Mouse (Mus musculus): ENCODE measurements around the gene Sema3f. TPM values are rescaled to one million over a fixed set of nuclear protein-coding genes. Genes with fewer than 3 reads are reported as not detected.

Gene Sema3f
- polyA plus RNA-seq (2014; fragmentation: Nextera tagmentation; extraction: Ambion mirVana): 4.6 and 6.2 TPM in 2 replicates

DNA sequence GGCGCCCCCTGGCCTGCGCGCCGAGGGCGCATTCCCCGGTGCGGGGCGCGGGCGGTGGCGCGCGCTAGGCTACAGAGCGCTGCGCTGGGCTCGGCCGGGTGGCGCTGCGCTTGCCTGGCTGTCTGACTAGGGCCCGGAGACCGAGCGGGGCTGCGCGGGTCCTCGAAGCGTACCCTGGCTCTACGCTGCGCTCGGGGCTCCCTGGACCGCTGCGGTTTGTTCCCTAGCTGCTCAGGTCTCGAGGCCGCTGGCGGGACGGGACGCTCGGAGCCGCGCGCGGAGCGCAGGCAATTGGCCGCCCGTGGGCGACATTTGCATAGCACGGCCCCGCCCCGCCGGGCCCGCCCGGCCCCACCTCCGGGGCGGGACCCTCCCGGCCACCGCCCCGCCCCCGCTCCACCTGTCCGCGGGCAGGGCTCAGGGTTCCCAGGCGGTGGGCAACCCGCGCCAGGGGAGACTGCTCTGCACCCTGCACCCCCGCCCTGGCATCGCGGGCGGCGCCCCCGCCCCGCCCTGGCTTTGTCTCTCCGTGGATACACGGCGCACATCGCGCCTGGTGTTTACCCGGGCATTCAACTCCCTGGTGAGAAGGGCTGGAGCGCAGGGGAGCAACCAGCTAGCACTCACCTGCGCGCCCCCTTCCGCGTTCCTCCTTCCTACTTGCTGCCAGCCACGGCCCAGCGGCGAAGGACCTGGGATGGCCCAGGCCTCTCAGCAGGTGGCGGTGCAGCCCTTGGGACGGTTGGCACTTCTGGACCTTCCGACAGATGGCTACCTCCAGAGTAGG is at the start of gene Sema3f:
Gene Sema3f (minus strand): TSS at position 779 of the 787 bp plus-strand sequence.
- H3K27me3 ChIP-seq (ENCODE audit: control insufficient read depth, insufficient read depth, low read length): peaks cover 45% of the 10 kb centered on the region
- peak within 1 kb of the TSS; percentile 79 for H3K9ac ChIP-seq (ENCODE audit: low read length)
- H3K4me1 ChIP-seq (ENCODE audit: control insufficient read depth in 2 of 2, insufficient read depth in 2 of 2, low read length in 2 of 2): peaks cover 31 to 50% of the 10 kb centered on the region in 2 experiments
- peak within 1 kb of the TSS; percentile 48 to 64 for H3K4me3 ChIP-seq (ENCODE audit: control insufficient read depth in 1 of 2, insufficient read depth in 1 of 2, low read depth in 1 of 2, low read length in 2 of 2)
- H3K9me3 ChIP-seq (ENCODE audit: control insufficient read depth, low read length): no peaks in the 10 kb centered on the region
- peak within 1 kb of the TSS in 1 of 2 experiments; percentile 53; a peak in 1 of 4 replicates for H3K27ac ChIP-seq (replicated peaks in 1 of 2; ENCODE audit: control insufficient read depth in 1 of 2, insufficient read depth in 1 of 2, low read depth in 2 of 2, low read length in 2 of 2)
- 1% methylated on average over 76 of the region's 86 CpGs for WGBS
- H3K4me2 ChIP-seq (ENCODE audit: low read length): peak within 1 kb of the TSS; percentile 98
- H3K36me3 ChIP-seq (ENCODE audit: control insufficient read depth, insufficient read depth, low read length): no peaks in the 10 kb centered on the region
- ATAC-seq (ENCODE audit: insufficient number of reproducible peaks, insufficient read depth, low FRiP score, low read depth): peak; percentile 81

DNA sequence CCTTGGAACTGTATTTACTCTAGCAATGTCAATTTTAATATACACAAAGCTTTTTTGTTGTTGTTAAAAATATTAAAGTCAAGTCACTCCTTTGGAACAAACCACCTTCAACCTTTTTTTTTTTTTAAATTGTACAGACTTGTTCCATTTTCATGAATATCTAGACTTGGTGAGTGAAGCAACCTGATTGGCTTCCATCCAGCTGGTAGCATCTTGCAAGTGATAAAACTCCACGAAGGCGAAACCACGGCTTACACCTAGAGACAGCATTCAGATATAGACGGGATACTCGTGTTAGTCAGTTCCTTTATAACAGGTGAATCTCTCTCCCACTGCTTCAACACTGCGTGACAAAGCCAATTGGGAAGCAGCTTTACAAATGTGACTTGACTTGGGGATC is 49.3 kb upstream of the Sema3f start:
- Histone ChIP-seq H3K27me3 (ENCODE audit: control insufficient read depth, insufficient read depth, low read length) (no peaks in the 10 kb centered on the region), H3K27ac (replicated peaks in 1 of 2; ENCODE audit: control insufficient read depth in 1 of 2, insufficient read depth in 1 of 2, low read depth in 2 of 2, low read length in 2 of 2) (no peak overlapping the region), H3K4me2 (ENCODE audit: low read length) (no peak overlapping the region), H3K9ac (ENCODE audit: low read length) (no peak overlapping the region), H3K36me3 (ENCODE audit: control insufficient read depth, insufficient read depth, low read length) (peaks cover 98% of the 10 kb centered on the region), H3K9me3 (ENCODE audit: control insufficient read depth, low read length) (no peaks in the 10 kb centered on the region), H3K4me3 (ENCODE audit: control insufficient read depth in 1 of 2, insufficient read depth in 1 of 2, low read depth in 1 of 2, low read length in 2 of 2) (no peak overlapping the region), H3K4me1 (ENCODE audit: control insufficient read depth in 2 of 2, insufficient read depth in 2 of 2, low read length in 2 of 2) (no peaks in the 10 kb centered on the region)
- no peak for ATAC-seq (ENCODE audit: insufficient number of reproducible peaks, insufficient read depth, low FRiP score, low read depth)
- 93% methylated on average over 6 of the region's 6 CpGs for WGBS

DNA sequence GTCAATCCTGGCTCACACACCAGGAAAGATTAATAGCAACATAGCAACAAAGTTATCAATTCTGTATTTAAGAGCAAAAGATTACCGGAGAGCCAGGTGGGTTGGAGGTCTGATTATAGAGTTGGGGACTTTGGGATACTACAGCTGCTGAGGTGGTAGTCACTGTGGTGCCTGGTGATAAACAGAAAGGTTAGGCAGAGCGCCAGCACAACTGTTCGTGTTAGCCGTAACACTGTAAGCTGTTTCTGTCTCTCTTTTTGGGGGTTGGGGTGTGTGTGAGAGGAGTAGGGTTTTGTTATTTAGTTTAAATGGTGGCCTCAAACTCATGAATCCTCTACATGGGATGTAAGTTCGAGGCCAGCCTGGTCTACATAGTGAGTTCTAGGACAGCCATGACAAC is 40.1 kb upstream of the Sema3f start:
- Histone ChIP-seq H3K27me3 (ENCODE audit: control insufficient read depth, insufficient read depth, low read length) (no peaks in the 10 kb centered on the region), H3K27ac (replicated peaks in 1 of 2; ENCODE audit: control insufficient read depth in 1 of 2, insufficient read depth in 1 of 2, low read depth in 2 of 2, low read length in 2 of 2) (no peak overlapping the region), H3K4me3 (ENCODE audit: control insufficient read depth in 1 of 2, insufficient read depth in 1 of 2, low read depth in 1 of 2, low read length in 2 of 2) (no peak overlapping the region), H3K9ac (ENCODE audit: low read length) (no peak overlapping the region), H3K36me3 (ENCODE audit: control insufficient read depth, insufficient read depth, low read length) (peaks cover 96% of the 10 kb centered on the region), H3K9me3 (ENCODE audit: control insufficient read depth, low read length) (peaks cover 5% of the 10 kb centered on the region), H3K4me1 (ENCODE audit: control insufficient read depth in 2 of 2, insufficient read depth in 2 of 2, low read length in 2 of 2) (no peaks in the 10 kb centered on the region), H3K4me2 (ENCODE audit: low read length) (no peak overlapping the region)
- 82% methylated on average over 5 of the region's 5 CpGs for WGBS
- ATAC-seq (ENCODE audit: insufficient number of reproducible peaks, insufficient read depth, low FRiP score, low read depth): no peak

DNA sequence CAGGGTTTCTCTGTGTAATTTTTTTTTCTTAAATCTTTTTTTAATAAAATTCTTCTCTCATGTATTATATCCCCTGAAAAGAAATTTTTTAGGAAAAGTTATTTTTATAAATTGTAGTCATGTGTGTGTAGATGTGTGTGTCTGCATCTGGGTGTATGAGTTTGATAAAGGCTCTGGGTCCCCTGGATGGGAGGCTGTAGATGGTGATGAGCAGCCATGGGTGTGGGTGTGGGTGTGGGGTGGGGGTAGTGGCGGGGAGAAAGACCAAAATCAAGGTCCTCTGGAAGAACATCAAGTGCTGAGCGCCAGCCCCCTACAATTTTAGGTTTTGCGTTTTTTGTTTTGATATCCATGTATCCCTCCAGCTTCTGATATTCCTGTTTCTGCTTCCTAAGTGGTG is 37.8 kb upstream of the Sema3f start:
- H3K9me3 ChIP-seq (ENCODE audit: control insufficient read depth, low read length): peaks cover 5% of the 10 kb centered on the region
- H3K9ac ChIP-seq (ENCODE audit: low read length): no peak overlapping the region
- H3K36me3 ChIP-seq (ENCODE audit: control insufficient read depth, insufficient read depth, low read length): peaks cover 98% of the 10 kb centered on the region
- no peak for ATAC-seq (ENCODE audit: insufficient number of reproducible peaks, insufficient read depth, low FRiP score, low read depth)
- H3K27me3 ChIP-seq (ENCODE audit: control insufficient read depth, insufficient read depth, low read length): no peaks in the 10 kb centered on the region
- no peak overlapping the region for H3K4me2 ChIP-seq (ENCODE audit: low read length)
- no peak overlapping the region for H3K27ac ChIP-seq (replicated peaks in 1 of 2; ENCODE audit: control insufficient read depth in 1 of 2, insufficient read depth in 1 of 2, low read depth in 2 of 2, low read length in 2 of 2)
- no peak overlapping the region for H3K4me3 ChIP-seq (ENCODE audit: control insufficient read depth in 1 of 2, insufficient read depth in 1 of 2, low read depth in 1 of 2, low read length in 2 of 2)
- 100% methylated on average over 3 of the region's 3 CpGs for WGBS
- no peaks in the 10 kb centered on the region for H3K4me1 ChIP-seq (ENCODE audit: control insufficient read depth in 2 of 2, insufficient read depth in 2 of 2, low read length in 2 of 2)

DNA sequence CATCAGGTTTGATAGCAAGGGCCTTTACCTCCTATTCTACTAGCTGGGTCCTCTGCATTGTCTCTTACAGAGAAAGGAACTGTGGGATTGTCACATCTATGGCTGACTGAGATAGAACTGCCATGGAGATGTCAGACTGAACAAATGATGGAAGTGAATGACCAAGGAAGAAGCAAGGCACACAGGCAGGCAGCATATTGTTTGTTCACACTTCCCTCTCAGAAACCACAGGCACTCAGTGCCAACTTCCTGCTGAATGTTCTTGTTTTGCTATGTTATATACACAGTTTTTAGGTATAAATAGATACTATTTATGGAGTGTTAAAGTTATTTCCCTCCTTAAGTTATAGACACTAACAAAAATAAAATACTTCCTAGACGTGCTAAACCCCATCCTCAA is 37.0 kb upstream of the Sema3f start:
- ATAC-seq (ENCODE audit: insufficient number of reproducible peaks, insufficient read depth, low FRiP score, low read depth): no peak
- no peaks in the 10 kb centered on the region for H3K4me1 ChIP-seq (ENCODE audit: control insufficient read depth in 2 of 2, insufficient read depth in 2 of 2, low read length in 2 of 2)
- peaks cover 5% of the 10 kb centered on the region for H3K9me3 ChIP-seq (ENCODE audit: control insufficient read depth, low read length)
- no peak overlapping the region for H3K4me2 ChIP-seq (ENCODE audit: low read length)
- H3K27ac ChIP-seq (replicated peaks in 1 of 2; ENCODE audit: control insufficient read depth in 1 of 2, insufficient read depth in 1 of 2, low read depth in 2 of 2, low read length in 2 of 2): no peak overlapping the region
- H3K4me3 ChIP-seq (ENCODE audit: control insufficient read depth in 1 of 2, insufficient read depth in 1 of 2, low read depth in 1 of 2, low read length in 2 of 2): no peak overlapping the region
- H3K27me3 ChIP-seq (ENCODE audit: control insufficient read depth, insufficient read depth, low read length): no peaks in the 10 kb centered on the region
- H3K9ac ChIP-seq (ENCODE audit: low read length): no peak overlapping the region
- H3K36me3 ChIP-seq (ENCODE audit: control insufficient read depth, insufficient read depth, low read length): peaks cover 98% of the 10 kb centered on the region
- 97% methylated on average over 1 of the region's 1 CpGs for WGBS

DNA sequence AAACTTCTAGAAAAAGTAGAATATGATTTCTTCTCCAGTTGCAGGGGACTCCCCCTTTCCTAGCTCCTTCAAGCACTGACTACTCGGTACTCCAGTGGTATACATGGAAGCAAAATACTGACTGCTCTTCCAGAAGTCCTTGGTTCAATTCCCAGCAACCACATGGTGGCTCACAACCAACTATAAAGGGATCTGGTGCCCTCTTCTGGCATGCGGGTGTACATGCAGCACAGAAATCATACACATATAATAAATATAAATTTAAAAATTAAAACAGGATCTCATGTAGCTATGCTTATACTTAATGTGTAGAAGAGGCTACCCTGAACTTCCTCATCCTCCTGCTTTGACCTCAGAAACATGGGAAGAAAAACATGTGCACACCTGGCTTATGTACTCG is 36.4 kb upstream of the Sema3f start:
- no peak overlapping the region for H3K4me2 ChIP-seq (ENCODE audit: low read length)
- H3K27ac ChIP-seq (replicated peaks in 1 of 2; ENCODE audit: control insufficient read depth in 1 of 2, insufficient read depth in 1 of 2, low read depth in 2 of 2, low read length in 2 of 2): no peak overlapping the region
- H3K9ac ChIP-seq (ENCODE audit: low read length): no peak overlapping the region
- WGBS: 93% methylated on average over 3 of the region's 3 CpGs
- no peaks in the 10 kb centered on the region for H3K4me1 ChIP-seq (ENCODE audit: control insufficient read depth in 2 of 2, insufficient read depth in 2 of 2, low read length in 2 of 2)
- H3K4me3 ChIP-seq (ENCODE audit: control insufficient read depth in 1 of 2, insufficient read depth in 1 of 2, low read depth in 1 of 2, low read length in 2 of 2): no peak overlapping the region
- ATAC-seq (ENCODE audit: insufficient number of reproducible peaks, insufficient read depth, low FRiP score, low read depth): no peak
- peaks cover 98% of the 10 kb centered on the region for H3K36me3 ChIP-seq (ENCODE audit: control insufficient read depth, insufficient read depth, low read length)
- H3K27me3 ChIP-seq (ENCODE audit: control insufficient read depth, insufficient read depth, low read length): no peaks in the 10 kb centered on the region
- H3K9me3 ChIP-seq (ENCODE audit: control insufficient read depth, low read length): peaks cover 5% of the 10 kb centered on the region

DNA sequence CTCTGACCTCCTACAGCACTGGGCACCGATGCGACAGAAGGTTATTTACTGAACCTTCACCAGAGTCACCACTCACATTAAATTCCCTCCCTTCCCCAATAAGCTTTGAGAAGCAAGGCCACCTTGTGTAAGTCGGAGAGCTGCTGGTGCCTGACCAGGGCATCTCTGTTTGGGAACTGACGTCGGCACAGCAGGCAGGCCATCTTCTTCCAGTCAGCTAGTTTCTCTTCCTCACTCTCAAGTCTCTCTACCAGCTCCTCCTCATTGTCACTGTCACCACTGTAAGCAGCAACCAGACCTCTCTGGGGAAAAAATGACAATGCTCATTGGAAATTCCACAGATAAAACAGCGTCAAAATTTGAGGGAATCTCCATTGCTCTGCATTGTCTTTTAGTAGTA is 33.8 kb upstream of the Sema3f start:
- no peak for ATAC-seq (ENCODE audit: insufficient number of reproducible peaks, insufficient read depth, low FRiP score, low read depth)
- Histone ChIP-seq H3K4me3 (ENCODE audit: control insufficient read depth in 1 of 2, insufficient read depth in 1 of 2, low read depth in 1 of 2, low read length in 2 of 2) (no peak overlapping the region), H3K4me1 (ENCODE audit: control insufficient read depth in 2 of 2, insufficient read depth in 2 of 2, low read length in 2 of 2) (no peaks in the 10 kb centered on the region), H3K27me3 (ENCODE audit: control insufficient read depth, insufficient read depth, low read length) (no peaks in the 10 kb centered on the region), H3K36me3 (ENCODE audit: control insufficient read depth, insufficient read depth, low read length) (peaks cover 98% of the 10 kb centered on the region), H3K27ac (replicated peaks in 1 of 2; ENCODE audit: control insufficient read depth in 1 of 2, insufficient read depth in 1 of 2, low read depth in 2 of 2, low read length in 2 of 2) (no peak overlapping the region), H3K9ac (ENCODE audit: low read length) (no peak overlapping the region), H3K9me3 (ENCODE audit: control insufficient read depth, low read length) (peaks cover 5% of the 10 kb centered on the region), H3K4me2 (ENCODE audit: low read length) (no peak overlapping the region)
- 89% methylated on average over 6 of the region's 6 CpGs for WGBS

DNA sequence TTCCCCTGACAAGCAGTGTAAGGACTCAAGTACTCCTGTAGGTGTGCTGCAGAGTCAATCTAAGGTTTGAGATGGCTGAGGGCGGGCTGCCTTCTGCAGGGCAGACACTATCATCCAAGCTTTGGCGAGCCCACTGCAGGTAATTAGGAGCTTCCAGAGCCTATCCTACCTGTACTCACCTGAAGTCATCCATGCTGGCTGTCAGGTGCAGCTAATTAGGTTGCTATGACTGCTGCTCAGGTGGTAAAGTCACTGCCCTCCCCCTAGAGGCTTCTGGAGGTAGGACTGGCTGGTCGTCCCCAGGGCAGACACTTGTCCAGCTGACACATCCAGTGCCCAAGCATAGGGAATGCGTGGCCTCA is 28.5 kb upstream of the Sema3f start:
- H3K27me3 ChIP-seq (ENCODE audit: control insufficient read depth, insufficient read depth, low read length): peaks cover 28% of the 10 kb centered on the region
- H3K4me2 ChIP-seq (ENCODE audit: low read length): no peak overlapping the region
- H3K4me3 ChIP-seq (ENCODE audit: control insufficient read depth in 1 of 2, insufficient read depth in 1 of 2, low read depth in 1 of 2, low read length in 2 of 2): no peak overlapping the region
- peaks cover 5 to 14% of the 10 kb centered on the region in 2 experiments; a peak in 3 of 4 replicates for H3K4me1 ChIP-seq (ENCODE audit: control insufficient read depth in 2 of 2, insufficient read depth in 2 of 2, low read length in 2 of 2)
- no peaks in the 10 kb centered on the region for H3K9me3 ChIP-seq (ENCODE audit: control insufficient read depth, low read length)
- no peak overlapping the region for H3K27ac ChIP-seq (replicated peaks in 1 of 2; ENCODE audit: control insufficient read depth in 1 of 2, insufficient read depth in 1 of 2, low read depth in 2 of 2, low read length in 2 of 2)
- no peak overlapping the region for H3K9ac ChIP-seq (ENCODE audit: low read length)
- 55% methylated on average over 4 of the region's 4 CpGs for WGBS
- peaks cover 57% of the 10 kb centered on the region for H3K36me3 ChIP-seq (ENCODE audit: control insufficient read depth, insufficient read depth, low read length)
- ATAC-seq (ENCODE audit: insufficient number of reproducible peaks, insufficient read depth, low FRiP score, low read depth): no peak; the same call in 1 of the 2 replicates

All from heart, embryonic 14.5 days (tissue).